Mouse (Mus musculus) heart, embryonic 10.5 days (tissue): Measurements from ENCODE around the gene Adgra1. TPM values are rescaled to one million over a fixed set of nuclear protein-coding genes. Genes with fewer than 3 reads are reported as not detected.

Experiments used
- DNase-seq: peaks from one replicate; pipeline ENCODE4 v3.0.0-alpha.2; 2017; ENCODE audit warnings: low spot score
- H3K27ac ChIP-seq: fragments of 300-500 bp; sonication (generic); 2 replicates; pipeline ENCODE4 v1.5.1; 2016; ENCODE audit warnings: mild to moderate bottlenecking
- H3K27me3 ChIP-seq: fragments of 300-500 bp; sonication (generic); 2 replicates; pipeline ENCODE4 v1.6.1; 2016; ENCODE audit warnings: mild to moderate bottlenecking; ENCODE audit not compliant: poor library complexity, insufficient read depth, severe bottlenecking
- H3K36me3 ChIP-seq: fragments of 300-500 bp; sonication (generic); 2 replicates; pipeline ENCODE4 v1.6.1; 2016; ENCODE audit warnings: mild to moderate bottlenecking, moderate library complexity
- H3K4me1 ChIP-seq: fragments of 300-500 bp; sonication (generic); 2 replicates; pipeline ENCODE4 v1.6.1; 2016; ENCODE audit warnings: mild to moderate bottlenecking
- H3K4me3 ChIP-seq: fragments of 300-500 bp; sonication (generic); 2 replicates; pipeline ENCODE4 v1.5.1; 2016; ENCODE audit warnings: mild to moderate bottlenecking, moderate library complexity
- H3K9me3 ChIP-seq: fragments of 300-500 bp; sonication (generic); 2 replicates; pipeline ENCODE4 v1.6.1; 2016; ENCODE audit warnings: mild to moderate bottlenecking, moderate library complexity
- WGBS: fragments of 180-500 bp; shearing (Covaris S2); methylation state at CpG from one replicate; pipeline ENCODE4 v1.1.7; 2016; 5-methylcytosine and 5-hydroxymethylcytosine counted together
- polyA plus RNA-seq: library from polyadenylated mRNA; unstranded; fragments of >200 nt; fragmentation: Nextera tagmentation; extraction: Ambion mirVana; gene quantifications from 2 replicates; pipeline ENCODE4 v1.2.1, GENCODE M21; 2016

Gene Adgra1
- polyA plus RNA-seq, 1 experiment from 2014 or later, result 0.24 TPM

DNA sequence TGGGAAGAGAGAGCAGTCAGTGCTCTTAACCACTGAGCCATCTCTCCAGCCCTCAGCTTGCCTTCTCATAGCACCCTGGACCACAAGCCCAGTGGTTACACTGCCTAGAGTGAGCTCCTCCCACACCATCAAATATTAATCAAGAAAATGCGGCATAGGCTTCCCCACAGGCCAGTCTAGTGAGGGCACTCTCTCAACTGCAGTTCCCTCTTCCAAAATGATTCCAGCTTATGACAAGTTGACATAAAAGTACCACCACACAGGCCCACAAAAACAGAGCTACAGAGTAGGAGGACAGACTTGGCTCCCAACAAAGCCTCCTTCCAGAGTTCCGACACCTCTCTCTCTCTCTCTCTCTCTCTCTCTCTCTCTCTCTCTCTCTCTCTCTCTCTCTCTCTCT lies 29.1 kb downstream of the Adgra1 start:
- H3K27ac ChIP-seq, result no peak overlapping the region
- 70% methylated on average over 2 of the region's 2 CpGs for WGBS

DNA sequence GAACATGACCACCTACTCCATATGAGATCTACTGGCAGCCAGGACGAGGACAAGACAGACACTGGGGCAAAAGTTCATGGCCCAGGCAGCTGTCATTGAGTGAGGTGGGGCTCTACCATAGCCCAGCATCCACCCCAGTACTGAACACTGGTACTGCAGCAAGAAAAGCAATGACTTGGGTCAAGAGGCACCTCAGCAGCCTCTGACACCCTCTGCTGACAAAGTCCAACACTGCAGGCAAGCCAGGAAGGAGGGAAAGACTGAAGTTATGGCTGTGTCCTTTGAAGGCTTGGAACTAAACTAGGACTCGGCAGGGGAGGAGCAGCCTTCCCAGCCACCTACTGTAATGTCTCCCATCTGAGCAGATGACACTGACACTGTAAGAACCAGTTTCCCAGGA lies 30.3 kb downstream of the Adgra1 start:
- Histone ChIP-seq H3K9me3 (no peaks in the 10 kb centered on the region), H3K27ac (no peak overlapping the region), H3K4me1 (no peaks in the 10 kb centered on the region), H3K4me3 (no peak overlapping the region), H3K36me3 (no peaks in the 10 kb centered on the region), H3K27me3 (peaks cover 4% of the 10 kb centered on the region; the same call in 1 of the 2 replicates)
- no peak for DNase-seq
- 46% methylated on average over 2 of the region's 2 CpGs for WGBS

More for the DNA sequence above, 29.1 kb downstream of the Adgra1 start:
- no peak overlapping the region for H3K4me3 ChIP-seq
- H3K36me3 ChIP-seq, result no peaks in the 10 kb centered on the region
- DNase-seq, result no peak
- H3K9me3 ChIP-seq, result no peaks in the 10 kb centered on the region
- H3K4me1 ChIP-seq, result no peaks in the 10 kb centered on the region
- peaks cover 4% of the 10 kb centered on the region; the same call in 1 of the 2 replicates for H3K27me3 ChIP-seq

GRCm38 (mm10) chr7:139864871-139865270 lies 30.9 kb downstream of the Adgra1 start:
- peak; percentile 71 for DNase-seq
- H3K36me3 ChIP-seq, result no peaks in the 10 kb centered on the region
- no peaks in the 10 kb centered on the region for H3K4me1 ChIP-seq
- no peak overlapping the region for H3K4me3 ChIP-seq
- H3K27me3 ChIP-seq, result peaks cover 4% of the 10 kb centered on the region; the same call in 1 of the 2 replicates
- H3K27ac ChIP-seq, result no peak overlapping the region
- H3K9me3 ChIP-seq, result no peaks in the 10 kb centered on the region
- 78% methylated on average over 1 of the region's 1 CpGs for WGBS

GRCm38 (mm10) chr7:139871014-139871413 lies 37.0 kb downstream of the Adgra1 start:
- Histone ChIP-seq H3K4me3 (no peak overlapping the region), H3K4me1 (no peaks in the 10 kb centered on the region), H3K27ac (no peak overlapping the region), H3K27me3 (peaks cover 23% of the 10 kb centered on the region; the same call in 1 of the 2 replicates), H3K9me3 (no peaks in the 10 kb centered on the region), H3K36me3 (no peaks in the 10 kb centered on the region)
- DNase-seq, result peak; percentile 47
- 86% methylated on average over 5 of the region's 5 CpGs for WGBS

DNA sequence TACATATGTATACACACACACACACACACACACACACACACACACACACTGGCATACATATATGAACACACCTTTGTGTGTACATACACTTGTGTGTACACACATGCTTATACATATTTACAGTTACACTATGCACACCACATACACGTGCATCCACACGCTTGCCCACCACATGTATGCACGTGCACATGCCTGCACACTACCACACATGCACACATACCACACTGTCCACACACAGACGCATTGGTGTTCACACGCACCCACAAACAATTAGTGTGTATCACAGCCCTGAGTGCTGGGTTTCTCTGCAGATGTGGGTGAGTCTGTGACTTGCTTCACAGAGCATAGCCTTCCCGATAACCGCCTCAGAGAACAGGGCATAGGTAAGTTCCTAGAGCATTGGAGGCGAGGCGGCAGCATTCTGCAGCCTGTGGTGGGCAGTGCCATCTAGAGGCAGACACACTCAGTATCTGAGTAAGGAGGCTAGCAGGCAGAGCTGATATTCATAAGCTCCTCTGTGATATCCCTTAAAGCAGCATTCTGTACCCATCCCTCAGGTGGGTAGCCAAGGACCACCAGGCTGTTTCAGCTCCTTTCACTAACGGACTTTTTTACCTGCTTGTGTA lies 43.3 kb downstream of the Adgra1 start:
- H3K36me3 ChIP-seq, result no peaks in the 10 kb centered on the region
- H3K4me1 ChIP-seq, result no peaks in the 10 kb centered on the region
- peaks cover 28% of the 10 kb centered on the region; the same call in 1 of the 2 replicates for H3K27me3 ChIP-seq
- H3K4me3 ChIP-seq, result no peak overlapping the region
- DNase-seq, result no peak
- H3K9me3 ChIP-seq, result no peaks in the 10 kb centered on the region
- WGBS, result 70% methylated on average over 10 of the region's 10 CpGs
- no peak overlapping the region for H3K27ac ChIP-seq

DNA sequence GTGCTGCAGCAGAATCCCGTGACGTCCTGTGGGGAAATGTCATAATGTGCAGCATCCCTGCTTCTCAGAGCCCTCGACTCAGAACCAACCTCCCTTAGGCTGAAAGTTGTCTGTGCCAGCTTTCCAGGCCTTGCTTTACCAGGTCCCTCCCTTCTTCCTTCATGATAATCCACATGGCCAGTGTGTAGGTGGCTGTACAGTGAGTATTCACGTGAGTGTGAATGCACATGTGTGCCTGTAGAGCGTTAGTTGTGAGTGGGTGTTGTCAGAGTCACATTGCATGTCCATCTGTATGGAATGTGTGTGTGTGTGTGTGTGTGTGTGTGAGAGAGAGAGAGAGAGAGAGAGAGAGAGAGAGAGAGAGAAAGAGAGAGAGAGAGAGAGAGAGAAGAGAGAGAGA lies 44.1 kb downstream of the Adgra1 start:
- no peaks in the 10 kb centered on the region for H3K9me3 ChIP-seq
- H3K4me3 ChIP-seq, result no peak overlapping the region
- H3K27ac ChIP-seq, result no peak overlapping the region
- no peak for DNase-seq
- WGBS, result 76% methylated on average over 5 of the region's 5 CpGs
- peaks cover 28% of the 10 kb centered on the region; the same call in 1 of the 2 replicates for H3K27me3 ChIP-seq
- H3K36me3 ChIP-seq, result no peaks in the 10 kb centered on the region
- no peaks in the 10 kb centered on the region for H3K4me1 ChIP-seq

- H3K4me3 ChIP-seq, result no peak overlapping the region
- no peak for DNase-seq
- no peaks in the 10 kb centered on the region for H3K4me1 ChIP-seq
- peaks cover 28% of the 10 kb centered on the region; the same call in 1 of the 2 replicates for H3K27me3 ChIP-seq
- no peaks in the 10 kb centered on the region for H3K36me3 ChIP-seq
- no peak overlapping the region for H3K27ac ChIP-seq
- 46% methylated on average over 6 of the region's 6 CpGs for WGBS
- H3K9me3 ChIP-seq, result no peaks in the 10 kb centered on the region
Measured at GRCm38 (mm10) chr7:139878621-139879020, 44.6 kb downstream of the Adgra1 start.

DNA sequence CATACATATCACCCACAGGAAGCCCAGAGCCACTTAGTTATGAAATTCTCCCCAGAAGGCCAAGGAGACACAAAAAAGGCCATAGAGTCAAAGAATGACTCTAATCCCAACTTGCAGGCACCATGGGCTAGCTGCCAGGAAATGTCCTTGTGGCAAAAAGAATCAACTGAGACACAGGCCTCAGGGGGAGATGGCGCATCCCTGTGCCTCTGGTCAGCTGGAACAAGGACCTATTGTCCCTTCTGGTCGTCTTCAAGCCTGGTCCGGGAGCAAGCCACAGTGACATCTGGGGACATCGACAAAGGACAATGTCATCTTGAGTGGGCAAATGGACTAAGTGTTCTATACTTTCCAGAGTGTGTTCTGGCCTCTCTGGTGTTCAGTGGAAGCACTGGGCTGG lies 49.6 kb downstream of the Adgra1 start:
- Histone ChIP-seq H3K27me3 (peaks cover 3% of the 10 kb centered on the region; the same call in 1 of the 2 replicates), H3K27ac (no peak overlapping the region), H3K36me3 (no peaks in the 10 kb centered on the region), H3K9me3 (no peaks in the 10 kb centered on the region), H3K4me3 (no peak overlapping the region), H3K4me1 (no peaks in the 10 kb centered on the region)
- no peak for DNase-seq
- 75% methylated on average over 4 of the region's 4 CpGs for WGBS

- H3K36me3 ChIP-seq, result no peaks in the 10 kb centered on the region
- peaks cover 8% of the 10 kb centered on the region for H3K4me1 ChIP-seq
- no peak overlapping the region for H3K27ac ChIP-seq
- H3K9me3 ChIP-seq, result no peaks in the 10 kb centered on the region
- H3K4me3 ChIP-seq, result no peak overlapping the region
- 71% methylated on average over 5 of the region's 5 CpGs for WGBS
- DNase-seq, result no peak
- peaks cover 50% of the 10 kb centered on the region for H3K27me3 ChIP-seq
Measured at GRCm38 (mm10) chr7:139891779-139892178, 57.8 kb downstream of the Adgra1 start.

GRCm38 (mm10) chr7:139894655-139895557 lies 60.9 kb downstream of the Adgra1 start, which contains the start of gene Kndc1:
Kndc1 (plus strand) TSS chr7:139894696.
- H3K27ac ChIP-seq, result no peak within 1 kb of the TSS
- WGBS, result 1% methylated on average over 50 of the region's 50 CpGs
- H3K9me3 ChIP-seq, result no peaks in the 10 kb centered on the region
- H3K4me1 ChIP-seq, result peaks cover 8% of the 10 kb centered on the region
- no peak for DNase-seq
- H3K4me3 ChIP-seq, result peak within 1 kb of the TSS; percentile 64
- peaks cover 81% of the 10 kb centered on the region for H3K27me3 ChIP-seq
- no peaks in the 10 kb centered on the region for H3K36me3 ChIP-seq

DNA sequence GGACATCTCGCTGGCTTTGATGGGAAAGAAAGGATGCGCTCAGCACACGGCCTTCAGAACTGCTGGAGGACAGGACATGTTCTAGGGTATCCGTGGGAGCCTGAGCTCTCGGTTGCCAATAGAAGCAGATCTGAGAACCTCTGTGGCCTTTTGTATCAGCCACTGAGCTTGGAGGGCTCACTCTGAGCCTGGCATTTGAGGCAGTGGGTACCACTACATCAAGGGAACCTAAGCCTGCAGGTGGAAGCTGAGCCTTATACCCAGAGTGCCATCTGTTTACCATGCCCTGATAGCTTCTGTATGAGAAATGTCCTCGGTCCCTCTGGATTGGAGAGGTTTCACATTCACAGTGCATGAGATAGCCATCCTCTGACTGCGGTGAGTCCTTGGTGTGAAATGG lies 62.3 kb downstream of the Adgra1 start:
- Histone ChIP-seq H3K36me3 (no peaks in the 10 kb centered on the region), H3K27me3 (peaks cover 83% of the 10 kb centered on the region), H3K27ac (no peak overlapping the region), H3K4me3 (no peak overlapping the region), H3K9me3 (no peaks in the 10 kb centered on the region), H3K4me1 (peaks cover 8% of the 10 kb centered on the region)
- 66% methylated on average over 7 of the region's 7 CpGs for WGBS
- no peak for DNase-seq

DNA sequence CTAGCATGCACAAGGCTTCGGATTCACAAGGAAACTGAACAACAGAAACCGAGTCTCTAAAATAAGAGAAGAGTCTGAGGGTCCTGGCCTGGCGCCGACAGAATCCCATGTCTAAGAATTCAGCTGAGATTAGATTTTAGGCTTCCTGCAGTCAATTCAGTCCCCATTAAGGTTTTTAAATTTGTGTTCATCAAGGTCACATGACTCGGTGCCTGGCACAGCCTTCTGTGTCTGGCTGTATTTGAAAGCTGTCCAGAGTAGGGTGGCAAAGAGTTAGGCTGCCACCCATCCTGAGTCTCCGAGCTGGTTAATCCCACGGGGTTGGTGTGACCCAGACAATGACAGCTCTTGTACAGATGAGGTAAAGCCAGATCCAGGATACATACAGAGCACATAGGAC lies 62.8 kb downstream of the Adgra1 start:
- WGBS, result 71% methylated on average over 7 of the region's 7 CpGs
- Histone ChIP-seq H3K4me1 (peaks cover 8% of the 10 kb centered on the region), H3K4me3 (no peak overlapping the region), H3K36me3 (no peaks in the 10 kb centered on the region), H3K27ac (no peak overlapping the region), H3K27me3 (peaks cover 88% of the 10 kb centered on the region), H3K9me3 (no peaks in the 10 kb centered on the region)
- no peak for DNase-seq

- no peaks in the 10 kb centered on the region for H3K9me3 ChIP-seq
- H3K27me3 ChIP-seq, result peaks cover 90% of the 10 kb centered on the region
- 78% methylated on average over 2 of the region's 2 CpGs for WGBS
- H3K27ac ChIP-seq, result no peak overlapping the region
- H3K4me3 ChIP-seq, result no peak overlapping the region
- H3K4me1 ChIP-seq, result peaks cover 8% of the 10 kb centered on the region
- no peaks in the 10 kb centered on the region for H3K36me3 ChIP-seq
- no peak for DNase-seq
Measured at GRCm38 (mm10) chr7:139898606-139899005, 64.6 kb downstream of the Adgra1 start.
